Comparison of ENCODE assay signal across 6 mouse cellular contexts in genomic region chr9:48619268-48619667, GRCm38 (mm10). TPM values are rescaled to one million over a fixed set of nuclear protein-coding genes. Genes with fewer than 3 reads are reported as not detected.
"Had no signal": no experiment of that assay in that cellular context is flagged by ENCODE, and none has a peak within 500 bp of the region (broad histone marks: within the 10 kb centered on the region; RNA-seq: fewer than 3 reads in every experiment).

No protein-coding gene starts in this region.

- H3K9ac ChIP-seq: liver, embryonic 15.5 days; neural tube, embryonic 13.5 days; stomach, embryonic 15.5 days had no signal

- H3K4me1 ChIP-seq: liver, embryonic 15.5 days had no signal

- H3K4me3 ChIP-seq: layer of hippocampus, adult 2 months; liver, embryonic 15.5 days; neural tube, embryonic 13.5 days; stomach, embryonic 15.5 days had no signal

- H3K36me3 ChIP-seq: liver, embryonic 15.5 days; neural tube, embryonic 13.5 days; stomach, embryonic 15.5 days had no signal

- H3K27me3 ChIP-seq: stomach, embryonic 15.5 days had no signal

- H3K27ac ChIP-seq: layer of hippocampus, adult 2 months; liver, embryonic 15.5 days; neural tube, embryonic 13.5 days; stomach, embryonic 15.5 days had no signal

- H3K9me3 ChIP-seq: liver, embryonic 15.5 days; neural tube, embryonic 13.5 days; stomach, embryonic 15.5 days had no signal

RNA-seq across cellular contexts. Expression of gene Nnmt, which starts 14.3 kb away (rescaled TPM):
- total RNA-seq: megakaryocyte progenitor cell, adult 5-6 weeks; monocyte, adult 5-6 weeks had no signal
